19 mouse cellular contexts compared by ENCODE assay signal in the genomic region with DNA sequence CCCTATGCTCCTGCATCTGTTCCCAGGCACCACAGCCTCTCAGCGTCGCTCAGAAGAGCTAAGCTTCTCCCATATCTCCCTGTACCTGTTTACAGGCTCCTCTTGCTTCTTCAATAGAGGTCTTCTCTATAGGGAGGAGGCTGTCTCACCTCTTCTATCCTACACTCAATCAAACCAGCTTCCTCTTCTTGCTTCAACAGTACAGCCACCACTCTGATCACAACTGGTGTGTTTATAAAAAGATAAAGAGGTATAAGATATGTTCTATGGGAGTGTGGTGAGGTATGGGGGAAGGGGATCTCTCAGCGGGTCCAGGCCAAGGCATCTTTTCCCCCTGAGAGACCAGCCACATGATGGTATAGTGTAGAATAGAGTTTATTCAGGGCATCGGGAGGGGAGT.
"Had no signal": no experiment of that assay in that cellular context is flagged by ENCODE, and none has a peak within 500 bp of the region (broad histone marks: within the 10 kb centered on the region; RNA-seq: fewer than 3 reads in every experiment).

No protein-coding gene starts in this region.

- H3K27me3 ChIP-seq: limb, embryonic 13.5 days; liver, embryonic 13.5 days had no signal

- H3K27ac ChIP-seq: limb, embryonic 10.5 days; stomach, postnatal 0 days had no signal

- H3K9me3 ChIP-seq: limb, embryonic 10.5 days; liver, embryonic 13.5 days had no signal

- H3K4me2 ChIP-seq: liver, embryonic 13.5 days; midbrain, embryonic 11.5 days had no signal

- H3K4me3 ChIP-seq: layer of hippocampus, adult 2 months; limb, embryonic 10.5 days; limb, embryonic 13.5 days; liver, embryonic 13.5 days had no signal

- H3K9ac ChIP-seq: liver, embryonic 13.5 days had no signal

- DNase-seq: kidney, adult 18-20 months; kidney, adult 9 months; kidney, postnatal 14 days; layer of hippocampus, adult 9-11 months; liver, embryonic 13.5 days; lung, adult 2 months; lung, postnatal 14 days; lung, postnatal 4 days; midbrain, embryonic 14.5 days; right cerebral cortex, postnatal 14 days; right cerebral cortex, postnatal 4 days; thymus, adult 2 months; thymus, postnatal 14 days; thymus, postnatal 4 days had no signal

- H3K36me3 ChIP-seq: limb, embryonic 10.5 days; limb, embryonic 13.5 days; liver, embryonic 13.5 days had no signal
